Mouse (Mus musculus) stomach, embryonic 15.5 days (tissue): ENCODE measurements around the gene Ogt. TPM values are rescaled to one million over a fixed set of nuclear protein-coding genes. Genes with fewer than 3 reads are reported as not detected.

Source experiments
- ATAC-seq: fragments of 200-750 bp; cut with Nextera tagmentation; 2 replicates; pipeline ENCODE4 v1.8.0; 2017; ENCODE audit warnings: low read depth, moderate number of reproducible peaks, moderate TSS enrichment; ENCODE audit not compliant: insufficient read depth, low FRiP score
- H3K27ac ChIP-seq: fragments of 300-500 bp; sonication (generic); 2 replicates; pipeline ENCODE4 v1.5.1; 2015; ENCODE audit warnings: mild to moderate bottlenecking, inconsistent platforms
- H3K27me3 ChIP-seq: fragments of 300-500 bp; sonication (generic); replicated peaks from 2 replicates; pipeline ENCODE4 v1.6.1; 2015; ENCODE audit warnings: inconsistent platforms
- H3K36me3 ChIP-seq: fragments of 300-500 bp; sonication (generic); 2 replicates; pipeline ENCODE4 v1.6.1; 2015; ENCODE audit warnings: inconsistent platforms
- H3K4me1 ChIP-seq: fragments of 300-500 bp; sonication (generic); 2 replicates; pipeline ENCODE4 v1.6.1; 2015; ENCODE audit warnings: inconsistent platforms
- H3K4me2 ChIP-seq: fragments of 300-500 bp; sonication (generic); 2 replicates; pipeline ENCODE4 v1.6.1; 2015; ENCODE audit warnings: mild to moderate bottlenecking, inconsistent platforms
- H3K4me3 ChIP-seq: fragments of 300-500 bp; sonication (generic); replicated peaks from 2 replicates; pipeline ENCODE4 v1.5.1; 2015; ENCODE audit warnings: inconsistent platforms
- H3K9ac ChIP-seq: fragments of 300-500 bp; sonication (generic); 2 replicates; pipeline ENCODE4 v1.6.1; 2015; ENCODE audit warnings: inconsistent platforms
- H3K9me3 ChIP-seq: fragments of 300-500 bp; sonication (generic); 2 replicates; pipeline ENCODE4 v1.6.1; 2016; ENCODE audit warnings: inconsistent platforms
- WGBS: fragments of 180-500 bp; shearing (Covaris S2); methylation state at CpG from one replicate; pipeline ENCODE4 v1.1.7; 2015; 5-methylcytosine and 5-hydroxymethylcytosine counted together
- polyA plus RNA-seq: library from polyadenylated mRNA; unstranded; fragments of >200 nt; fragmentation: Nextera tagmentation; extraction: Ambion mirVana; gene quantifications from 2 replicates; pipeline ENCODE4 v1.2.1, GENCODE M21; 2015

The Ogt gene
- polyA plus RNA-seq, 1 experiment from 2014 or later = 132 TPM

- WGBS = 70% methylated on average over 2 of the region's 2 CpGs
- H3K4me2 ChIP-seq = no peak overlapping the region
- no peak overlapping the region for H3K27ac ChIP-seq
- H3K4me1 ChIP-seq = 0 out of 2 replicates have a peak, but pooled peaks cover 3% of the 10 kb centered on the region
- H3K36me3 ChIP-seq = no peaks in the 10 kb centered on the region
- no peak overlapping the region for H3K9ac ChIP-seq
- no peaks in the 10 kb centered on the region for H3K9me3 ChIP-seq
- H3K27me3 ChIP-seq = 0 out of 2 replicates have a peak, but pooled peaks cover 3% of the 10 kb centered on the region
- no peak overlapping the region for H3K4me3 ChIP-seq
- ATAC-seq = no peak
Measured at GRCm38 (mm10) chrX:101645286-101645685, 5.4 kb downstream of the Ogt start.

GRCm38 (mm10) chrX:101646621-101647020 lies 6.8 kb downstream of the Ogt start:
- no peak overlapping the region for H3K4me2 ChIP-seq
- no peaks in the 10 kb centered on the region for H3K9me3 ChIP-seq
- 74% methylated on average over 5 of the region's 5 CpGs for WGBS
- H3K4me1 ChIP-seq = 0 out of 2 replicates have a peak, but pooled peaks cover 3% of the 10 kb centered on the region
- no peaks in the 10 kb centered on the region for H3K27me3 ChIP-seq
- no peak overlapping the region for H3K27ac ChIP-seq
- no peak overlapping the region for H3K4me3 ChIP-seq
- no peak for ATAC-seq
- no peak overlapping the region for H3K9ac ChIP-seq
- H3K36me3 ChIP-seq = no peaks in the 10 kb centered on the region

- Histone ChIP-seq H3K27ac (no peak overlapping the region), H3K4me1 (no peaks in the 10 kb centered on the region), H3K4me2 (no peak overlapping the region), H3K4me3 (no peak overlapping the region), H3K9me3 (no peaks in the 10 kb centered on the region), H3K9ac (no peak overlapping the region), H3K36me3 (no peaks in the 10 kb centered on the region), H3K27me3 (no peaks in the 10 kb centered on the region)
- ATAC-seq = no peak
- WGBS = 91% methylated on average over 27 of the region's 27 CpGs
Measured at GRCm38 (mm10) chrX:101695686-101696085, 55.8 kb downstream of the Ogt start.

- no peaks in the 10 kb centered on the region for H3K27me3 ChIP-seq
- no peak overlapping the region for H3K27ac ChIP-seq
- H3K4me3 ChIP-seq = no peak overlapping the region
- 64% methylated on average over 54 of the region's 54 CpGs for WGBS
- H3K9ac ChIP-seq = no peak overlapping the region
- H3K4me1 ChIP-seq = no peaks in the 10 kb centered on the region
- H3K36me3 ChIP-seq = no peaks in the 10 kb centered on the region
- no peaks in the 10 kb centered on the region for H3K9me3 ChIP-seq
- no peak overlapping the region for H3K4me2 ChIP-seq
- no peak for ATAC-seq
Measured at GRCm38 (mm10) chrX:101697537-101697936, 57.7 kb downstream of the Ogt start.

- no peak for ATAC-seq
- Histone ChIP-seq H3K4me3 (no peak overlapping the region), H3K4me2 (no peak overlapping the region), H3K27me3 (no peaks in the 10 kb centered on the region), H3K36me3 (no peaks in the 10 kb centered on the region), H3K4me1 (no peaks in the 10 kb centered on the region), H3K9me3 (no peaks in the 10 kb centered on the region), H3K27ac (no peak overlapping the region), H3K9ac (no peak overlapping the region)
- WGBS = 71% methylated on average over 23 of the region's 23 CpGs
Measured at GRCm38 (mm10) chrX:101698232-101698631, 58.4 kb downstream of the Ogt start.

GRCm38 (mm10) chrX:101705111-101705510 lies 65.3 kb downstream of the Ogt start:
- H3K4me1 ChIP-seq = no peaks in the 10 kb centered on the region
- H3K36me3 ChIP-seq = no peaks in the 10 kb centered on the region
- no peak overlapping the region for H3K4me3 ChIP-seq
- no peak overlapping the region for H3K9ac ChIP-seq
- no peaks in the 10 kb centered on the region for H3K27me3 ChIP-seq
- no peak overlapping the region for H3K27ac ChIP-seq
- 70% methylated on average over 7 of the region's 7 CpGs for WGBS
- H3K4me2 ChIP-seq = no peak overlapping the region
- no peaks in the 10 kb centered on the region for H3K9me3 ChIP-seq
- ATAC-seq = no peak

GRCm38 (mm10) chrX:101720401-101720800 lies 80.5 kb downstream of the Ogt start:
- Histone ChIP-seq H3K27me3 (no peaks in the 10 kb centered on the region), H3K27ac (no peak overlapping the region), H3K4me3 (no peak overlapping the region), H3K9ac (no peak overlapping the region), H3K9me3 (no peaks in the 10 kb centered on the region), H3K4me2 (no peak overlapping the region), H3K4me1 (no peaks in the 10 kb centered on the region), H3K36me3 (no peaks in the 10 kb centered on the region)
- no peak for ATAC-seq
- 81% methylated on average over 1 of the region's 1 CpGs for WGBS

GRCm38 (mm10) chrX:101730010-101730409 lies 90.2 kb downstream of the Ogt start:
- Histone ChIP-seq H3K9me3 (no peaks in the 10 kb centered on the region), H3K4me2 (no peak overlapping the region), H3K36me3 (no peaks in the 10 kb centered on the region), H3K9ac (no peak overlapping the region), H3K27ac (no peak overlapping the region), H3K4me3 (no peak overlapping the region), H3K27me3 (no peaks in the 10 kb centered on the region), H3K4me1 (no peaks in the 10 kb centered on the region)
- no peak for ATAC-seq

- no peak overlapping the region for H3K4me2 ChIP-seq
- H3K27ac ChIP-seq = no peak overlapping the region
- ATAC-seq = no peak
- no peaks in the 10 kb centered on the region for H3K27me3 ChIP-seq
- 73% methylated on average over 12 of the region's 12 CpGs for WGBS
- H3K4me1 ChIP-seq = no peaks in the 10 kb centered on the region
- H3K4me3 ChIP-seq = no peak overlapping the region
- H3K9me3 ChIP-seq = no peaks in the 10 kb centered on the region
- H3K9ac ChIP-seq = no peak overlapping the region
- no peaks in the 10 kb centered on the region for H3K36me3 ChIP-seq
Measured at GRCm38 (mm10) chrX:101732644-101733043, 92.8 kb downstream of the Ogt start.

- no peak overlapping the region for H3K4me3 ChIP-seq
- H3K36me3 ChIP-seq = no peaks in the 10 kb centered on the region
- H3K27me3 ChIP-seq = no peaks in the 10 kb centered on the region
- no peak overlapping the region for H3K4me2 ChIP-seq
- no peaks in the 10 kb centered on the region for H3K9me3 ChIP-seq
- no peak overlapping the region for H3K9ac ChIP-seq
- H3K27ac ChIP-seq = no peak overlapping the region
- no peaks in the 10 kb centered on the region for H3K4me1 ChIP-seq
- no peak for ATAC-seq
- 76% methylated on average over 3 of the region's 3 CpGs for WGBS
Measured at GRCm38 (mm10) chrX:101733288-101733687, 93.4 kb downstream of the Ogt start.

- ATAC-seq = no peak
- no peaks in the 10 kb centered on the region for H3K9me3 ChIP-seq
- H3K27me3 ChIP-seq = 0 out of 2 replicates have a peak, but pooled peaks cover 2% of the 10 kb centered on the region
- H3K36me3 ChIP-seq = no peaks in the 10 kb centered on the region
- H3K4me1 ChIP-seq = no peaks in the 10 kb centered on the region
- no peak within 1 kb of the TSS for H3K4me2 ChIP-seq
- H3K4me3 ChIP-seq = no peak within 1 kb of the TSS
- no peak within 1 kb of the TSS for H3K9ac ChIP-seq
- H3K27ac ChIP-seq = no peak within 1 kb of the TSS
- WGBS = 73% methylated on average over 11 of the region's 11 CpGs
Measured at GRCm38 (mm10) chrX:101733828-101734319, 94.0 kb downstream of the Ogt start, which contains the start of gene Cxcr3. Cxcr3 (minus strand) TSS chrX:101734269.
